Mouse (Mus musculus): ENCODE results near the gene Rpl3. TPM values are rescaled to one million over a fixed set of nuclear protein-coding genes. Genes with fewer than 3 reads are reported as not detected.

Rpl3 gene
- polyA plus RNA-seq, 1 experiment from 2014 or later: 1,053 TPM

- H3K36me3 ChIP-seq: peaks cover 43% of the 10 kb centered on the region
- 0 out of 2 replicates have a peak, but pooled peaks cover 4% of the 10 kb centered on the region for H3K27me3 ChIP-seq
- peak overlapping the region; percentile 75 for H3K9ac ChIP-seq
- H3K4me3 ChIP-seq: peak overlapping the region; percentile 68
- no peaks in the 10 kb centered on the region for H3K9me3 ChIP-seq
- 0 out of 2 replicates have a peak, but pooled peaks have one; percentile 9 for ATAC-seq (ENCODE audit: borderline replicate concordance, extremely low read depth, low FRiP score, low TSS enrichment)
- H3K4me1 ChIP-seq: peaks cover 33% of the 10 kb centered on the region
- H3K4me2 ChIP-seq: peak overlapping the region; percentile 77
- under 1% methylated on average over 21 of the region's 21 CpGs for WGBS
- H3K27ac ChIP-seq: peak overlapping the region; percentile 82
Measured at GRCm38 (mm10) chr15:80082661-80083275, 8.9 kb downstream of the Rpl3 start.

GRCm38 (mm10) chr15:80081801-80082546, 9.7 kb downstream of the Rpl3 start:
- H3K4me2 ChIP-seq: peak overlapping the region; percentile 77
- WGBS: 4% methylated on average over 11 of the region's 11 CpGs
- peaks cover 33% of the 10 kb centered on the region for H3K4me1 ChIP-seq
- ATAC-seq (ENCODE audit: borderline replicate concordance, extremely low read depth, low FRiP score, low TSS enrichment): no peak
- H3K27ac ChIP-seq: peak overlapping the region; percentile 82; the same call in 1 of the 2 replicates
- H3K36me3 ChIP-seq: peaks cover 50% of the 10 kb centered on the region
- H3K9me3 ChIP-seq: no peaks in the 10 kb centered on the region
- H3K9ac ChIP-seq: peak overlapping the region; percentile 75
- H3K27me3 ChIP-seq: no peaks in the 10 kb centered on the region
- peak overlapping the region; percentile 68 for H3K4me3 ChIP-seq

GRCm38 (mm10) chr15:80080711-80081615, 10.7 kb downstream of the Rpl3 start:
- no peak for ATAC-seq (ENCODE audit: borderline replicate concordance, extremely low read depth, low FRiP score, low TSS enrichment)
- WGBS: 48% methylated on average over 9 of the region's 9 CpGs
- no peaks in the 10 kb centered on the region for H3K9me3 ChIP-seq

GRCm38 (mm10) chr15:80079954-80080353, 11.7 kb downstream of the Rpl3 start:
- H3K27ac ChIP-seq: no peak overlapping the region
- peak overlapping the region; percentile 77; the same call in 1 of the 2 replicates for H3K4me2 ChIP-seq
- peaks cover 56% of the 10 kb centered on the region for H3K36me3 ChIP-seq
- 0 out of 2 replicates have a peak overlapping the region, but pooled peaks have one; percentile 3 for H3K4me3 ChIP-seq
- H3K27me3 ChIP-seq: no peaks in the 10 kb centered on the region
- H3K9me3 ChIP-seq: no peaks in the 10 kb centered on the region
- peaks cover 33% of the 10 kb centered on the region for H3K4me1 ChIP-seq
- 64% methylated on average over 3 of the region's 3 CpGs for WGBS
- no peak for ATAC-seq (ENCODE audit: borderline replicate concordance, extremely low read depth, low FRiP score, low TSS enrichment)
- H3K9ac ChIP-seq: peak overlapping the region; percentile 6; the same call in 1 of the 2 replicates

More at GRCm38 (mm10) chr15:80080711-80081615, 10.7 kb downstream of the Rpl3 start:
- H3K27ac ChIP-seq: peak overlapping the region; percentile 82; the same call in 1 of the 2 replicates
- H3K9ac ChIP-seq: peak overlapping the region; percentile 75
- peaks cover 56% of the 10 kb centered on the region for H3K36me3 ChIP-seq
- H3K27me3 ChIP-seq: no peaks in the 10 kb centered on the region
- peaks cover 33% of the 10 kb centered on the region for H3K4me1 ChIP-seq
- H3K4me3 ChIP-seq: peak overlapping the region; percentile 68
- H3K4me2 ChIP-seq: peak overlapping the region; percentile 77

GRCm38 (mm10) chr15:80079129-80079668, 12.5 kb downstream of the Rpl3 start:
- ATAC-seq (ENCODE audit: borderline replicate concordance, extremely low read depth, low FRiP score, low TSS enrichment): no peak
- Histone ChIP-seq H3K4me2 (no peak overlapping the region), H3K27me3 (no peaks in the 10 kb centered on the region), H3K4me3 (no peak overlapping the region), H3K4me1 (peaks cover 33% of the 10 kb centered on the region), H3K9ac (peak overlapping the region; percentile 4; the same call in 1 of the 2 replicates), H3K27ac (no peak overlapping the region), H3K36me3 (peaks cover 56% of the 10 kb centered on the region), H3K9me3 (no peaks in the 10 kb centered on the region)
- WGBS: 90% methylated on average over 5 of the region's 5 CpGs

- peaks cover 56% of the 10 kb centered on the region for H3K36me3 ChIP-seq
- H3K4me2 ChIP-seq: no peak overlapping the region
- no peak overlapping the region for H3K4me3 ChIP-seq
- H3K27me3 ChIP-seq: no peaks in the 10 kb centered on the region
- ATAC-seq (ENCODE audit: borderline replicate concordance, extremely low read depth, low FRiP score, low TSS enrichment): no peak
- no peaks in the 10 kb centered on the region for H3K9me3 ChIP-seq
- WGBS: 64% methylated on average over 11 of the region's 11 CpGs
- H3K27ac ChIP-seq: no peak overlapping the region
- peaks cover 33% of the 10 kb centered on the region for H3K4me1 ChIP-seq
- H3K9ac ChIP-seq: no peak overlapping the region
Measured at GRCm38 (mm10) chr15:80078058-80078814, 13.4 kb downstream of the Rpl3 start.

GRCm38 (mm10) chr15:80076338-80077136, 15.1 kb downstream of the Rpl3 start:
- Histone ChIP-seq H3K27ac (peak overlapping the region; percentile 30; the same call in 1 of the 2 replicates), H3K9me3 (no peaks in the 10 kb centered on the region), H3K9ac (no peak overlapping the region), H3K27me3 (no peaks in the 10 kb centered on the region), H3K4me3 (no peak overlapping the region), H3K4me2 (no peak overlapping the region), H3K4me1 (peaks cover 33% of the 10 kb centered on the region), H3K36me3 (peaks cover 50% of the 10 kb centered on the region)
- peak; percentile 36; the same call in 1 of the 2 replicates for ATAC-seq (ENCODE audit: borderline replicate concordance, extremely low read depth, low FRiP score, low TSS enrichment)
- WGBS: 6% methylated on average over 2 of the region's 2 CpGs

GRCm38 (mm10) chr15:80075733-80076337, 15.8 kb downstream of the Rpl3 start:
- Histone ChIP-seq H3K9me3 (no peaks in the 10 kb centered on the region), H3K36me3 (peaks cover 44% of the 10 kb centered on the region), H3K4me1 (peaks cover 26% of the 10 kb centered on the region), H3K4me3 (no peak overlapping the region), H3K4me2 (no peak overlapping the region), H3K27me3 (no peaks in the 10 kb centered on the region), H3K27ac (peak overlapping the region; percentile 30; the same call in 1 of the 2 replicates), H3K9ac (no peak overlapping the region)
- WGBS: 22% methylated on average over 5 of the region's 5 CpGs
- 0 out of 2 replicates have a peak, but pooled peaks have one; percentile 5 for ATAC-seq (ENCODE audit: borderline replicate concordance, extremely low read depth, low FRiP score, low TSS enrichment)

GRCm38 (mm10) chr15:80075374-80075694, 16.3 kb downstream of the Rpl3 start:
- Histone ChIP-seq H3K36me3 (peaks cover 39% of the 10 kb centered on the region), H3K9me3 (no peaks in the 10 kb centered on the region), H3K4me2 (no peak overlapping the region), H3K9ac (no peak overlapping the region), H3K27me3 (no peaks in the 10 kb centered on the region), H3K27ac (0 out of 2 replicates have a peak overlapping the region, but pooled peaks have one; percentile 30), H3K4me3 (no peak overlapping the region), H3K4me1 (peaks cover 22% of the 10 kb centered on the region)
- WGBS: 18% methylated on average over 3 of the region's 3 CpGs
- no peak for ATAC-seq (ENCODE audit: borderline replicate concordance, extremely low read depth, low FRiP score, low TSS enrichment)

Data from lung, embryonic 15.5 days (tissue).